Mouse (Mus musculus) heart, adult 9 months (tissue): ENCODE results near the gene Spns2.

Source experiments
- DNase-seq, 2 experiments: peaks; one replicate each; pipeline ENCODE4 v3.0.0; 2022; ENCODE audit warnings: low spot score in 2 of 2

The Spns2 gene

GRCm38 (mm10) chr11:72500139-72500538, 10.4 kb upstream of the Spns2 start:
- no peak for DNase-seq

- no peak for DNase-seq
These were observed 7.7 kb upstream of the Spns2 start for GRCm38 (mm10) chr11:72497367-72497766.

- no peak for DNase-seq
These were observed 7.1 kb upstream of the Spns2 start for GRCm38 (mm10) chr11:72496775-72497174.

- DNase-seq, result no peak
These were observed 6.4 kb upstream of the Spns2 start for GRCm38 (mm10) chr11:72496066-72496465.

GRCm38 (mm10) chr11:72494046-72494988, 4.6 kb upstream of the Spns2 start:
- DNase-seq, result no peak

DNA sequence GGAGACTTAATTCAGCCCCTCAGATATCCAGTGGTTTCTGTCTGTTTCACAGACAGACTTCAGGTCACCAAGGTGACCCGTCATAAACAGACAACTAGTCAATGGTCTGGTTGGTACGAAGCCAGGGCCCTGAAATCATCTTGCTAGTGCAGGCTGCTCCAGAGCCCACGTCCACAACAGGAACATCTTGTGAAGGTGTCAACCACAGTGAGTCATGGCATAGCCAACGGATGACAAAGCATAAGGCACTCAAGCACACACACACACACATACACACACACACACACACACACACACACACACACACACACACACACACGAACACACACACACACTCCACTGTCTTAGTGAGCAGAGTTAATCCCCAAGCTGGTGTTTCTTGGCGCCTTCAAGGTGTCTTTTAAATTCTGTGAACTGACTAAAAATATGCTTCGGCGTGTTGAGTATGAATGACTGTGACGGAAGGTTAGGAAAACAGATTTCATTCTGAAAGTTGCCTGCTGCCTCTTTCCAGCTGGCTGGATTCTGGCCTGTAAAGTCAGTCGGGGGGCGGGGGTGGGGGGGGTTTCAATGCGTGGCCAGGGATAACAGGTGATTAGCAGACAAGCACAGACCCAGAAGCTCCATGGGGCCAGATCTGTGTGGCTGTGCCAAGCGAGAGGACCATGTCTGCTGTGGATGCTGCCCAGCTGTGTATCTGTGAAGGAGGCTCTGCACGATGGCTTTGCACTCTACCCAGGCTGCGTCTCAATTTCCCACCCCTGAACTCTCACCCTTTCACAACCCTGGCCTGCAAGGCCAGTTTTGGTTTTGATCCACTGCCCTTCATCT, 1.6 kb upstream of the Spns2 start:
- no peak for DNase-seq

- DNase-seq, result no peak
These were observed 307 bp downstream of the Spns2 start for GRCm38 (mm10) chr11:72489397-72489796.

- peak in 1 of 2 experiments; percentile 12 for DNase-seq
These were observed 892 bp downstream of the Spns2 start for GRCm38 (mm10) chr11:72488753-72489271.

GRCm38 (mm10) chr11:72487739-72488138, 2.0 kb downstream of the Spns2 start:
- DNase-seq, result no peak

DNA sequence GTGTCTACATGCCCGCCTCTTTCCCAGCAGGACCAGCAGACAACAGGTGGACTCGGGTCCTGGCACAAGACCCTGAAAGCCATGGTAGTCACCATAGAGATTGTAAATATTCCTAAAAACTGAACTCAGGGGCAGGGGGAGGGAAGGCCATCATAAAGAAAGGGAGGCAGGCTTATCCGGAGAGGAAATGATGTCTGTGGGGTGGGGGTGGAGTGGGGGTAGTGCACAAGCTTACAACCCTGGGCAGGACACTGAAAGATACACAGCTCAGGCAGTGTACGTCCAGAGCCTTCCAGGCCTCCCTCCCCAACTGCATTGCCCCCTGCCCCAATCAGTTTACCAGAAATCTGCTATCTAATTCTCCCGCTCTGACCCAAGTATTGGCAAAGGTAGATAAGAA, 2.5 kb downstream of the Spns2 start:
- DNase-seq, result no peak

GRCm38 (mm10) chr11:72485960-72486359, 3.7 kb downstream of the Spns2 start:
- DNase-seq, result no peak

GRCm38 (mm10) chr11:72485157-72485556, 4.5 kb downstream of the Spns2 start:
- DNase-seq, result no peak

DNA sequence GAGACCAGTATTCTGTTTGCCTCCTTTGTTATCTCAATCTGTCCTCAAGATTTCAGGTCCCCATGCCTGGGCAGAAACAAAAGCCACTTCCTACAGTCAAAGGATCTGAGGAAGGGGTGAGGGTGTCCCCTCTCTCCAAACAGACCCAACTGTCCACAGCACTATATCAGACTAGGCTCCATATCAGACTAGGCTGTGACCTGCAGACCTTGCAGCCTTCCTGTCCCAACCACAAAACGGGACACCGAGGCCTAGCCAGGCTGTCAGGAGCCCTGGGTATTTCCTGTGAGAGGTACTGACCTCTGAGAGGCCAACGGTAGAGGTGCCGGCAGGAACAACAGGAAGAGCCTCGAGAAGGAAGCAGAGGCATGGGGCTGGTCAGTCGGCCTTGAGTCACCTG, 5.2 kb downstream of the Spns2 start:
- DNase-seq, result no peak

DNA sequence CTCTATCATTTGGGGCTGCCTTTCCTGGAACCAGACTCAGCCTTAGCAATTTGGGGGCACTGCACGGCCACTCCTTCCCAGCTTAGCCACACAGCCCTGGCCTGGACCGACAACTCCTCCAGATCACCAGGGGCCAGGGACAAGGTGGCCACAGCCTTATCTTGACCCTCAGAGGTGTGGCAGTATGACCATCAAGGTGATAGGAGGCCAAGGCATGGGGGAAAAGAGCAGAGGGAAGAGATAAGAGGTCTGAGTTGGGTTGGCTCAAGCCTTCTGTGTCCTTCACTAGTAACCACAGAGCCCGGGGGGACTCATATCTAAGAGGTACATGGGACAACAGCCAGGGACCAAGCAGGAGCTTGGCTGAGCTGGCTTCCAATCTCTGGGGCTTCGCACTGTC, 7.8 kb downstream of the Spns2 start:
- DNase-seq, result no peak

DNA sequence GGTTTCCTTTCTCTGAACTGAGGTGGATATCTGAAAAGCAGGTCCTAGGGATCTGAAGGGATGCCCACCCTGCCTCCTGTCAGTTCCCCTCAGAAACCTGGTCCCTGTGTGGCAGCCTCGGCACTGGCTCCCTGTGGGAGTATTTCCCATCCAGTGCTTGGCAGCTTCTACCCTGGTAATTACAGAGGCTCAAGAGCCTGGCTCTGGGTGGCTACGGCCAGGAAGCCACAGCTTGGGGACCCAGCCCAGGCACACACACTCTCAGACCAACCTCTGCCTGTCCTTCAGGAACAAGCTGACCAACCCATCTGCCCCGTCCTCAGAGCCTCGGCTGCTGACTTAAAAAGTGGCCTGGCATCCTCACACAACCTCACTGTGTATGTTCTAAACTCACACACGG, 8.4 kb downstream of the Spns2 start:
- no peak for DNase-seq

- DNase-seq, result no peak
These were observed 10.2 kb downstream of the Spns2 start for GRCm38 (mm10) chr11:72479499-72479898.

- peak; percentile 40 to 50 for DNase-seq
These were observed 11.5 kb downstream of the Spns2 start for GRCm38 (mm10) chr11:72478228-72478627.

DNA sequence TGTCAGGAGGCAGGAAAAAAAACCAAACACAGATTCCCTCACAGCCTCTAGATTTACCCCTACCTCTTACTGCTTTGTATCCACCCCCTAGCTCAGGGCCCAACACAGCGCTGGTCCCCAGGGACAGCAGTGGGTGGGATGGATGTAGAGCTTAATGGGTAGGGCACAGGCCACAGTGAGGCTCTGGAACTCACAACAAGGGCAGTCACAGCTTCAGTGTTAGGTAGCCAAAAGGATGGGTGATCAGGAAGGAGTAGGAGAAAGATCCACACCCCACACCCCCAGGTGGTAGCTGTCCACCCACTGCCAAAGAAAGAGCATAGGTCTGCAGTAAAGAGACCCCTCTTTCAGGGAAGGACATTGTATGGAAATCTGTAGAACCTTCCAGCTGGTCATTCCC, 12.1 kb downstream of the Spns2 start:
- no peak for DNase-seq

DNA sequence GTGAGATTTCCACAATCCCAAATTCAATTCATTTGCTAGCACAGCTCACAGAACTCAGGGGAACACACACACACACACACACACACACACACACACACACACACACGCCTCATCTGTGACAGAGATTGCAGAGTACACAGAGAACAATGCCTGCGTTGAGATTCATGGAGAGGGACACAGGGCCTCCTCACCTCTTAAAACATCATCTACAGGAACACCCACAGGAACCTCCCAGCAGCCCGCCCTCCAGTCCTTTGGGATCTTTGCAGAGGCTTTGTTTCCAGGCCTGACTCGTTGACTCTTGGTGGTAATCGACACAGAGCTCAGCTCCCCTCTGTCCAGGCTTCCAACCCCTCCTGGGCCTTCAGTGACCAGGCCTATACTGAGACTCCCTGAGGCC, 12.5 kb downstream of the Spns2 start:
- peak; percentile 50 to 63 for DNase-seq

DNA sequence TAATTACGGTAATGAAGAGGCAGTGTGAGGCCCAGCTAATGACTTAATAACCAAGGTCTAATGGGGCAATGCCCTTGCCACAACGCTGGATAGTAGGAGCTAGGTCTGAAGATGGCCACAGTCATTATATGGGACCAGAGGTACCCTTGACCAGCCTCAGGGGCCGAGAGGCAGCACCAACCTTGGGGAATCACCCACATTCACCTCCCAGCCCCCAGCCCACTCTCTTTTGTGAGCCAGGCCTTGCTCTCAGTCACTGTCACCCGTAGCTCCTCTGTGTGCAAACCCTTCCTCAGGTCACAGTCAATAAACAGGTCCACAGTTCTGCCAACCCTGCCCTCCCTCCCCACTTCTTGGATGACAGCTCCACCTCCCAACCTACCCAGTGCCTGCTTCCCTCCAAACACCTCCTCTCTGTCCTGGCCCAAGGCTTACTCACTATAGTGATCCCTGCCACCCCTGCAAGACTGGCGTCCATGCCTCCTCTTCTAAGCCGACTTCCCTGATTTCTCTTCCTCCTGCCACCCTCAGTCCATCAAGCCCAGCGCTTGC, 13.6 kb downstream of the Spns2 start:
- no peak for DNase-seq

- peak; percentile 22 to 64 for DNase-seq
These were observed 14.3 kb downstream of the Spns2 start for GRCm38 (mm10) chr11:72475408-72475807.

- DNase-seq, result no peak
These were observed 14.8 kb downstream of the Spns2 start for GRCm38 (mm10) chr11:72474926-72475325.
